Mouse (Mus musculus): Measurements from ENCODE around the gene Gm5286. TPM values are rescaled to one million over a fixed set of nuclear protein-coding genes. Genes with fewer than 3 reads are reported as not detected.
"Not testable (repeated sequence)": the region's sequence is repeated elsewhere in the genome, so short reads cannot be mapped to it uniquely, and the experiment has no call there.

The Gm5286 gene
- total RNA-seq (2012; rRNA removed) = not detected in 2 replicates
- polyA plus RNA-seq (2012; ENCODE audit: insufficient read depth in 1 of 2, insufficient read length in 2 of 2, low read depth in 1 of 2, low replicate concordance in 2 of 2, missing spikeins in 1 of 2) = not detected

GRCm38 (mm10) chr3:94196414-94196813 lies at the start of gene Gm5286:
TSS of gene Gm5286 (plus strand) at chr3:94196714.
- H3K27ac ChIP-seq (ENCODE audit: control insufficient read depth, low read depth, low read length); H3K4me3 ChIP-seq (ENCODE audit: control insufficient read depth in 1 of 2, insufficient read depth in 1 of 2, low read depth in 2 of 2, low read length in 2 of 2); H3K36me3 ChIP-seq (ENCODE audit: control insufficient read depth in 1 of 2, insufficient read depth in 2 of 2, low read length in 2 of 2); H3K79me2 ChIP-seq (ENCODE audit: control insufficient read depth, insufficient read depth, low read length, poor library complexity); H3K4me1 ChIP-seq (ENCODE audit: control insufficient read depth in 1 of 2, insufficient read depth in 2 of 2, low read length in 2 of 2); H3K27me3 ChIP-seq (ENCODE audit: control insufficient read depth in 1 of 2, insufficient read depth in 2 of 2, low read length in 2 of 2); DNase-seq (ENCODE audit: low read depth, low spot score); H3K9ac ChIP-seq (ENCODE audit: control insufficient read depth, low read depth, low read length, poor library complexity, severe bottlenecking); H3K9me3 ChIP-seq (replicated peaks; ENCODE audit: insufficient read depth, low read length): not testable (repeated sequence)

GRCm38 (mm10) chr3:94167351-94167750 lies 29.2 kb upstream of the Gm5286 start:
- H3K27ac ChIP-seq (ENCODE audit: control insufficient read depth, low read depth, low read length); H3K9ac ChIP-seq (ENCODE audit: control insufficient read depth, low read depth, low read length, poor library complexity, severe bottlenecking); H3K79me2 ChIP-seq (ENCODE audit: control insufficient read depth, insufficient read depth, low read length, poor library complexity); H3K4me1 ChIP-seq (ENCODE audit: control insufficient read depth in 1 of 2, insufficient read depth in 2 of 2, low read length in 2 of 2); H3K9me3 ChIP-seq (replicated peaks; ENCODE audit: insufficient read depth, low read length); H3K4me3 ChIP-seq (ENCODE audit: control insufficient read depth in 1 of 2, insufficient read depth in 1 of 2, low read depth in 2 of 2, low read length in 2 of 2); DNase-seq (ENCODE audit: low read depth, low spot score); H3K36me3 ChIP-seq (ENCODE audit: control insufficient read depth in 1 of 2, insufficient read depth in 2 of 2, low read length in 2 of 2); H3K27me3 ChIP-seq (ENCODE audit: control insufficient read depth in 1 of 2, insufficient read depth in 2 of 2, low read length in 2 of 2): not testable (repeated sequence)

GRCm38 (mm10) chr3:94178093-94178492 lies 18.4 kb upstream of the Gm5286 start, which contains the start of gene Gm10696:
TSS of gene Gm10696 (minus strand) at chr3:94178193.
- H3K4me3 ChIP-seq (ENCODE audit: control insufficient read depth in 1 of 2, insufficient read depth in 1 of 2, low read depth in 2 of 2, low read length in 2 of 2); H3K9ac ChIP-seq (ENCODE audit: control insufficient read depth, low read depth, low read length, poor library complexity, severe bottlenecking); H3K27ac ChIP-seq (ENCODE audit: control insufficient read depth, low read depth, low read length); H3K9me3 ChIP-seq (replicated peaks; ENCODE audit: insufficient read depth, low read length); DNase-seq (ENCODE audit: low read depth, low spot score); H3K36me3 ChIP-seq (ENCODE audit: control insufficient read depth in 1 of 2, insufficient read depth in 2 of 2, low read length in 2 of 2); H3K79me2 ChIP-seq (ENCODE audit: control insufficient read depth, insufficient read depth, low read length, poor library complexity); H3K27me3 ChIP-seq (ENCODE audit: control insufficient read depth in 1 of 2, insufficient read depth in 2 of 2, low read length in 2 of 2); H3K4me1 ChIP-seq (ENCODE audit: control insufficient read depth in 1 of 2, insufficient read depth in 2 of 2, low read length in 2 of 2): not testable (repeated sequence)

Other genes starting within 250 kb of the Gm5286 start
- not detected in 2 replicates for gene Tdpoz5, start 235.4 kb upstream of the Gm5286 start, total RNA-seq (2012; rRNA removed)
- not detected for gene Tdpoz5, start 235.4 kb upstream of the Gm5286 start, polyA plus RNA-seq (2012; ENCODE audit: insufficient read depth in 1 of 2, insufficient read length in 2 of 2, low read depth in 1 of 2, low replicate concordance in 2 of 2, missing spikeins in 1 of 2)
- not detected in 2 replicates for gene Gm9125, start 141.8 kb upstream of the Gm5286 start, total RNA-seq (2012; rRNA removed)
- gene Gm9125, start 141.8 kb upstream of the Gm5286 start, polyA plus RNA-seq (2012; ENCODE audit: insufficient read depth in 1 of 2, insufficient read length in 2 of 2, low read depth in 1 of 2, low replicate concordance in 2 of 2, missing spikeins in 1 of 2) = not detected
- not detected in 2 replicates for gene Gm10697, start 124.1 kb upstream of the Gm5286 start, total RNA-seq (2012; rRNA removed)
- not detected for gene Gm10697, start 124.1 kb upstream of the Gm5286 start, polyA plus RNA-seq (2012; ENCODE audit: insufficient read depth in 1 of 2, insufficient read length in 2 of 2, low read depth in 1 of 2, low replicate concordance in 2 of 2, missing spikeins in 1 of 2)
- not detected in 2 replicates for gene Gm10696, start 18.5 kb upstream of the Gm5286 start, total RNA-seq (2012; rRNA removed)
- gene Gm10696, start 18.5 kb upstream of the Gm5286 start, polyA plus RNA-seq (2012; ENCODE audit: insufficient read depth in 1 of 2, insufficient read length in 2 of 2, low read depth in 1 of 2, low replicate concordance in 2 of 2, missing spikeins in 1 of 2) = not detected
- gene Gm4778, start 67.3 kb downstream of the Gm5286 start, total RNA-seq (2012; rRNA removed) = not detected in 2 replicates
- not detected for gene Gm4778, start 67.3 kb downstream of the Gm5286 start, polyA plus RNA-seq (2012; ENCODE audit: insufficient read depth in 1 of 2, insufficient read length in 2 of 2, low read depth in 1 of 2, low replicate concordance in 2 of 2, missing spikeins in 1 of 2)
- 0.81 and 0.95 TPM in 2 replicates for gene Them4, start 113.4 kb downstream of the Gm5286 start, total RNA-seq (2012; rRNA removed)
- gene Them4, start 113.4 kb downstream of the Gm5286 start, polyA plus RNA-seq (2012; ENCODE audit: insufficient read depth in 1 of 2, insufficient read length in 2 of 2, low read depth in 1 of 2, low replicate concordance in 2 of 2, missing spikeins in 1 of 2) = 1 to 10 TPM in 1 of 2 experiments, not detected in 1; 1.4 TPM
- gene Them5, start 145.4 kb downstream of the Gm5286 start, total RNA-seq (2012; rRNA removed) = not detected in 2 replicates
- gene Them5, start 145.4 kb downstream of the Gm5286 start, polyA plus RNA-seq (2012; ENCODE audit: insufficient read depth in 1 of 2, insufficient read length in 2 of 2, low read depth in 1 of 2, low replicate concordance in 2 of 2, missing spikeins in 1 of 2) = not detected
- gene C2cd4d, start 165.7 kb downstream of the Gm5286 start, total RNA-seq (2012; rRNA removed) = not detected in 2 replicates
- gene C2cd4d, start 165.7 kb downstream of the Gm5286 start, polyA plus RNA-seq (2012; ENCODE audit: insufficient read depth in 1 of 2, insufficient read length in 2 of 2, low read depth in 1 of 2, low replicate concordance in 2 of 2, missing spikeins in 1 of 2) = not detected
- gene Rorc, start 176.1 kb downstream of the Gm5286 start, total RNA-seq (2012; rRNA removed) = not detected in 2 replicates
- not detected for gene Rorc, start 176.1 kb downstream of the Gm5286 start, polyA plus RNA-seq (2012; ENCODE audit: insufficient read depth in 1 of 2, insufficient read length in 2 of 2, low read depth in 1 of 2, low replicate concordance in 2 of 2, missing spikeins in 1 of 2)
- not detected in 2 replicates for gene Lingo4, start 201.8 kb downstream of the Gm5286 start, total RNA-seq (2012; rRNA removed)
- gene Lingo4, start 201.8 kb downstream of the Gm5286 start, polyA plus RNA-seq (2012; ENCODE audit: insufficient read depth in 1 of 2, insufficient read length in 2 of 2, low read depth in 1 of 2, low replicate concordance in 2 of 2, missing spikeins in 1 of 2) = not detected
- gene Tdrkh, start 216.6 kb downstream of the Gm5286 start, total RNA-seq (2012; rRNA removed) = not detected in 2 replicates
- gene Tdrkh, start 216.6 kb downstream of the Gm5286 start, polyA plus RNA-seq (2012; ENCODE audit: insufficient read depth in 1 of 2, insufficient read length in 2 of 2, low read depth in 1 of 2, low replicate concordance in 2 of 2, missing spikeins in 1 of 2) = not detected
- 208 and 215 TPM in 2 replicates for gene Mrpl9, start 246.6 kb downstream of the Gm5286 start, total RNA-seq (2012; rRNA removed)
- 100 to 1,000 TPM in 1 of 2 experiments, not detected in 1; 191 TPM for gene Mrpl9, start 246.6 kb downstream of the Gm5286 start, polyA plus RNA-seq (2012; ENCODE audit: insufficient read depth in 1 of 2, insufficient read length in 2 of 2, low read depth in 1 of 2, low replicate concordance in 2 of 2, missing spikeins in 1 of 2)
- 0.59 and 0.89 TPM in 2 replicates for gene Oaz3, start 247.2 kb downstream of the Gm5286 start, total RNA-seq (2012; rRNA removed)
- under 1 TPM in 1 of 2 experiments, not detected in 1; 0.91 TPM for gene Oaz3, start 247.2 kb downstream of the Gm5286 start, polyA plus RNA-seq (2012; ENCODE audit: insufficient read depth in 1 of 2, insufficient read length in 2 of 2, low read depth in 1 of 2, low replicate concordance in 2 of 2, missing spikeins in 1 of 2)

Data from MEL (cell line).